Mouse (Mus musculus) midbrain, embryonic 13.5 days (tissue): ENCODE results near the gene F11r. TPM values are rescaled to one million over a fixed set of nuclear protein-coding genes. Genes with fewer than 3 reads are reported as not detected.

Experiments
- ATAC-seq: fragments of 200-750 bp; cut with Nextera tagmentation; 2 replicates; pipeline ENCODE4 v1.8.0; 2017; ENCODE audit warnings: mild to moderate bottlenecking, moderate TSS enrichment, moderate library complexity
- H3K27ac ChIP-seq: fragments of 300-500 bp; sonication (generic); 2 replicates; pipeline ENCODE4 v1.5.1; 2015; ENCODE audit warnings: inconsistent platforms, mild to moderate bottlenecking, moderate library complexity
- H3K27me3 ChIP-seq: fragments of 300-500 bp; sonication (generic); 2 replicates; pipeline ENCODE4 v1.6.1; 2015; ENCODE audit warnings: mild to moderate bottlenecking, inconsistent platforms
- H3K36me3 ChIP-seq: fragments of 300-500 bp; sonication (generic); 2 replicates; pipeline ENCODE4 v1.6.1; 2015; ENCODE audit warnings: mild to moderate bottlenecking, inconsistent platforms
- H3K4me1 ChIP-seq: fragments of 300-500 bp; sonication (generic); replicated peaks from 2 replicates; pipeline ENCODE4 v1.6.1; 2015; ENCODE audit warnings: inconsistent platforms
- H3K4me2 ChIP-seq: fragments of 300-500 bp; sonication (generic); replicated peaks from 2 replicates; pipeline ENCODE4 v1.6.1; 2015; ENCODE audit warnings: moderate library complexity, mild to moderate bottlenecking, inconsistent platforms
- H3K4me3 ChIP-seq: fragments of 300-500 bp; sonication (generic); replicated peaks from 2 replicates; pipeline ENCODE4 v1.5.1; 2015; ENCODE audit warnings: mild to moderate bottlenecking, inconsistent platforms
- H3K9ac ChIP-seq: fragments of 300-500 bp; sonication (generic); replicated peaks from 2 replicates; pipeline ENCODE4 v1.6.1; 2015; ENCODE audit warnings: mild to moderate bottlenecking, inconsistent platforms
- H3K9me3 ChIP-seq: fragments of 300-500 bp; sonication (generic); 2 replicates; pipeline ENCODE4 v1.6.1; 2016; ENCODE audit warnings: mild to moderate bottlenecking, inconsistent platforms
- WGBS: fragments of 180-500 bp; shearing (Covaris S2); methylation state at CpG from one replicate; pipeline ENCODE4 v1.1.7; 2015; 5-methylcytosine and 5-hydroxymethylcytosine counted together
- polyA plus RNA-seq: library from polyadenylated mRNA; unstranded; fragments of >200 nt; fragmentation: Nextera tagmentation; extraction: Ambion mirVana; gene quantifications from 2 replicates; pipeline ENCODE4 v1.2.1, GENCODE M21; 2015

Gene F11r
- polyA plus RNA-seq, 1 experiment from 2014 or later: 9.7 TPM

- H3K27me3 ChIP-seq: no peaks in the 10 kb centered on the region
- peaks cover 14% of the 10 kb centered on the region for H3K36me3 ChIP-seq
- 72% methylated on average over 4 of the region's 4 CpGs for WGBS
- peak overlapping the region; percentile 49 for H3K4me3 ChIP-seq
- ATAC-seq: no peak
- H3K9me3 ChIP-seq: no peaks in the 10 kb centered on the region
- peak overlapping the region; percentile 56 for H3K4me2 ChIP-seq
- H3K4me1 ChIP-seq: peaks cover 10% of the 10 kb centered on the region
- peak overlapping the region; percentile 42 for H3K9ac ChIP-seq
- no peak overlapping the region for H3K27ac ChIP-seq
Measured at GRCm38 (mm10) chr1:171504586-171504985, 67.3 kb downstream of the F11r start.

DNA sequence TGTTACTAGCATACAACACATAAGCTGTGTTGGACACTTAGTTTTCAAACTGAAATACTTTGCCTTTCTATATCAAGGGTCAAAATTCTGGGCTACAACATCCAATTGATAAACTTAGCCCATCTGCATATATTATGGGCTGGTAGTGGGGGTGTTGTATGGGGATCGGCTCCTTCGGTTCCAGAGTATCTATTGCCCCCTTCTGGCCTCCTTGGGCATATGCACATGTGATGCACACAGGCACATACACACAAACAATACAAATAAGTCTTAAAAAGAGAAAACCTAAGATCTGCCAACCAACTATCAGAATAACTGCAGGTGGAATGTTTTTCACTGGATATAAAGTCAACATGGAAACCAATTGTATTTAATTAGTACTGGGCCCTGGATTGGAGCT, 75.9 kb downstream of the F11r start:
- Histone ChIP-seq H3K27ac (no peak overlapping the region), H3K36me3 (no peaks in the 10 kb centered on the region), H3K27me3 (no peaks in the 10 kb centered on the region), H3K9ac (no peak overlapping the region), H3K4me3 (no peak overlapping the region), H3K4me2 (no peak overlapping the region), H3K9me3 (no peaks in the 10 kb centered on the region), H3K4me1 (no peaks in the 10 kb centered on the region)
- 90% methylated on average over 2 of the region's 2 CpGs for WGBS
- ATAC-seq: no peak

- H3K27ac ChIP-seq: no peak overlapping the region
- H3K27me3 ChIP-seq: no peaks in the 10 kb centered on the region
- H3K9me3 ChIP-seq: no peaks in the 10 kb centered on the region
- no peak overlapping the region for H3K9ac ChIP-seq
- no peaks in the 10 kb centered on the region for H3K36me3 ChIP-seq
- no peak overlapping the region for H3K4me2 ChIP-seq
- no peak for ATAC-seq
- no peak overlapping the region for H3K4me3 ChIP-seq
- H3K4me1 ChIP-seq: no peaks in the 10 kb centered on the region
- WGBS: 91% methylated on average over 1 of the region's 1 CpGs
Measured at GRCm38 (mm10) chr1:171513760-171514159, 76.4 kb downstream of the F11r start.

Other genes starting within 250 kb of the F11r start
- 17.0 and 23.0 TPM in 2 replicates for gene Pcp4l1, start 241.3 kb upstream of the F11r start, polyA plus RNA-seq
- 0.30 and 0.42 TPM in 2 replicates for gene Nr1i3, start 223.6 kb upstream of the F11r start, polyA plus RNA-seq
- gene Tomm40l, start 215.0 kb upstream of the F11r start, polyA plus RNA-seq: 33.5 and 37.9 TPM in 2 replicates
- 2.6 and 5.1 TPM in 2 replicates for gene Apoa2, start 212.5 kb upstream of the F11r start, polyA plus RNA-seq
- 20.2 and 20.8 TPM in 2 replicates for gene Fcer1g, start 203.2 kb upstream of the F11r start, polyA plus RNA-seq
- gene Adamts4, start 187.1 kb upstream of the F11r start, polyA plus RNA-seq: 6.5 and 7.4 TPM in 2 replicates
- 231 and 234 TPM in 2 replicates for gene Ndufs2, start 186.1 kb upstream of the F11r start, polyA plus RNA-seq
- 99.0 and 99.8 TPM in 2 replicates for gene B4galt3, start 167.2 kb upstream of the F11r start, polyA plus RNA-seq
- 56.0 and 56.4 TPM in 2 replicates for gene Ppox, start 156.3 kb upstream of the F11r start, polyA plus RNA-seq
- gene Usp21, start 149.5 kb upstream of the F11r start, polyA plus RNA-seq: 112 and 121 TPM in 2 replicates
- gene Ufc1, start 142.5 kb upstream of the F11r start, polyA plus RNA-seq: 112 and 126 TPM in 2 replicates
- 54.3 and 56.9 TPM in 2 replicates for gene Dedd, start 108.4 kb upstream of the F11r start, polyA plus RNA-seq
- gene Nit1, start 91.9 kb upstream of the F11r start, polyA plus RNA-seq: 57.5 and 61.3 TPM in 2 replicates
- 166 and 177 TPM in 2 replicates for gene Pfdn2, start 91.9 kb upstream of the F11r start, polyA plus RNA-seq
- 4.2 and 4.6 TPM in 2 replicates for gene Klhdc9, start 76.7 kb upstream of the F11r start, polyA plus RNA-seq
- gene Nectin4, start 67.4 kb upstream of the F11r start, polyA plus RNA-seq: 0.70 and 0.97 TPM in 2 replicates
- gene Arhgap30, start 48.6 kb upstream of the F11r start, polyA plus RNA-seq: 0.63 TPM in 2 replicates
- 237 and 239 TPM in 2 replicates for gene Usf1, start 26.2 kb upstream of the F11r start, polyA plus RNA-seq
- 11.7 and 13.3 TPM in 2 replicates for gene Tstd1, start 18.7 kb upstream of the F11r start, polyA plus RNA-seq
- 30.1 and 31.2 TPM in 2 replicates for gene Alyref2, start 65.9 kb downstream of the F11r start, polyA plus RNA-seq
- gene Itln1, start 97.8 kb downstream of the F11r start, polyA plus RNA-seq: not detected in 2 replicates
- not detected in 2 replicates for gene Cd244a, start 121.7 kb downstream of the F11r start, polyA plus RNA-seq
- not detected in 2 replicates for gene Ly9, start 169.9 kb downstream of the F11r start, polyA plus RNA-seq
- not detected in 2 replicates for gene Slamf7, start 215.5 kb downstream of the F11r start, polyA plus RNA-seq
- gene Cd48, start 244.5 kb downstream of the F11r start, polyA plus RNA-seq: 0.55 and 0.66 TPM in 2 replicates